Mouse (Mus musculus): ENCODE results near the gene Kat6b.

Kat6b gene

GRCm38 (mm10) chr14:21706759-21707571, 225.7 kb downstream of the Kat6b start:
- peak; percentile 58 for DNase-seq (ENCODE audit: low read depth)

GRCm38 (mm10) chr14:21709545-21709944, 228.3 kb downstream of the Kat6b start:
- no peak for DNase-seq (ENCODE audit: low read depth)

GRCm38 (mm10) chr14:21711231-21711630, 230.0 kb downstream of the Kat6b start:
- DNase-seq (ENCODE audit: low read depth) = no peak

GRCm38 (mm10) chr14:21714486-21714885, 233.3 kb downstream of the Kat6b start, which contains the start of gene Dupd1:
Dupd1 (minus strand) TSS chr14:21714576.
- DNase-seq (ENCODE audit: low read depth) = no peak

GRCm38 (mm10) chr14:21719646-21720383, 238.6 kb downstream of the Kat6b start:
- DNase-seq (ENCODE audit: low read depth) = no peak

GRCm38 (mm10) chr14:21720430-21721205, 239.4 kb downstream of the Kat6b start:
- no peak for DNase-seq (ENCODE audit: low read depth)

Data from c-Kit-positive CD71-negative TER-119-negative erythroid progenitor cells, embryonic 14.5 days (primary cell).